Mouse (Mus musculus): ENCODE results near the gene Xdh.
"Not testable (repeated sequence)": the region's sequence is repeated elsewhere in the genome, so short reads cannot be mapped to it uniquely, and the experiment has no call there.

- TF ChIP-seq CTCF (IDR thresholded peaks at IDR 0.05; ENCODE audit: borderline replicate concordance, insufficient read depth, low read depth, low read length); POLR2A (IDR thresholded peaks at IDR 0.05; ENCODE audit: borderline replicate concordance, insufficient read depth, low read length): not testable (repeated sequence)
These were observed 110.1 kb downstream of the Xdh start for GRCm38 (mm10) chr17:73839876-73840275.

All from cerebellum, adult 2 months (tissue).